Mouse (Mus musculus) frontal cortex, adult (tissue): Measurements from ENCODE around the gene Rnaseh2b.
A peak's percentile ranks its signal among the peaks of the same experiment; 100 is the strongest.

ENCODE experiments used
- ATAC-seq: cut with Nextera tagmentation; 2 replicates; pipeline ENCODE4 v1.9.2; 2017; ENCODE audit warnings: mild to moderate bottlenecking, moderate library complexity, mixed read lengths; ENCODE audit not compliant: low TSS enrichment

The Rnaseh2b gene

GRCm38 (mm10) chr14:62322581-62323344, 30.4 kb downstream of the Rnaseh2b start:
- no peak for ATAC-seq

GRCm38 (mm10) chr14:62323457-62323856, 31.1 kb downstream of the Rnaseh2b start:
- no peak for ATAC-seq

- ATAC-seq = no peak
Observed at GRCm38 (mm10) chr14:62324943-62325342, 32.6 kb downstream of the Rnaseh2b start.

GRCm38 (mm10) chr14:62326026-62326425, 33.6 kb downstream of the Rnaseh2b start:
- ATAC-seq = no peak

- ATAC-seq = no peak
Observed at GRCm38 (mm10) chr14:62327171-62327570, 34.8 kb downstream of the Rnaseh2b start.

- no peak for ATAC-seq
Observed at GRCm38 (mm10) chr14:62328606-62329005, 36.2 kb downstream of the Rnaseh2b start.

- ATAC-seq = no peak
Observed at GRCm38 (mm10) chr14:62329631-62330030, 37.2 kb downstream of the Rnaseh2b start.

GRCm38 (mm10) chr14:62331457-62331856, 39.1 kb downstream of the Rnaseh2b start:
- ATAC-seq = no peak

- peak; percentile 99 for ATAC-seq
Observed at GRCm38 (mm10) chr14:62331866-62332619, 39.7 kb downstream of the Rnaseh2b start.

GRCm38 (mm10) chr14:62333909-62334687, 41.7 kb downstream of the Rnaseh2b start:
- no peak for ATAC-seq

- no peak for ATAC-seq
Observed at GRCm38 (mm10) chr14:62339196-62339595, 46.8 kb downstream of the Rnaseh2b start.

- no peak for ATAC-seq
Observed at GRCm38 (mm10) chr14:62341887-62342642, 49.7 kb downstream of the Rnaseh2b start.

- no peak for ATAC-seq
Observed at GRCm38 (mm10) chr14:62342643-62343144, 50.3 kb downstream of the Rnaseh2b start.

GRCm38 (mm10) chr14:62346570-62346969, 54.2 kb downstream of the Rnaseh2b start:
- ATAC-seq = no peak

- no peak for ATAC-seq
Observed at GRCm38 (mm10) chr14:62347103-62347502, 54.7 kb downstream of the Rnaseh2b start.

- no peak for ATAC-seq
Observed at GRCm38 (mm10) chr14:62349786-62350185, 57.4 kb downstream of the Rnaseh2b start.

- no peak for ATAC-seq
Observed at GRCm38 (mm10) chr14:62350186-62350585, 57.8 kb downstream of the Rnaseh2b start.

GRCm38 (mm10) chr14:62350890-62351289, 58.5 kb downstream of the Rnaseh2b start:
- ATAC-seq = no peak

- ATAC-seq = no peak
Observed at GRCm38 (mm10) chr14:62353372-62353771, 61.0 kb downstream of the Rnaseh2b start.

GRCm38 (mm10) chr14:62353793-62354192, 61.4 kb downstream of the Rnaseh2b start:
- ATAC-seq = no peak

GRCm38 (mm10) chr14:62355201-62355600, 62.8 kb downstream of the Rnaseh2b start:
- no peak for ATAC-seq
